Mouse (Mus musculus) left cerebral cortex, adult 18-20 months (tissue): ENCODE measurements around the gene Pla2g1b. TPM values are rescaled to one million over a fixed set of nuclear protein-coding genes. Genes with fewer than 3 reads are reported as not detected.
"Not testable (repeated sequence)": the region's sequence is repeated elsewhere in the genome, so short reads cannot be mapped to it uniquely, and the experiment has no call there.

Experiments used
- DNase-seq, 2 experiments: peaks; one replicate each; pipeline ENCODE4 v3.0.0; 2021 to 2022; ENCODE audit warnings: low spot score in 2 of 2, mixed read lengths in 1 of 2
- total RNA-seq, 2 experiments: library from RNA; stranded (reverse); gene quantifications; 2 replicates each; pipeline ENCODE4 v1.2.3; 2021

Pla2g1b gene
- total RNA-seq, 2 experiments from 2014 or later, result not detected

DNA sequence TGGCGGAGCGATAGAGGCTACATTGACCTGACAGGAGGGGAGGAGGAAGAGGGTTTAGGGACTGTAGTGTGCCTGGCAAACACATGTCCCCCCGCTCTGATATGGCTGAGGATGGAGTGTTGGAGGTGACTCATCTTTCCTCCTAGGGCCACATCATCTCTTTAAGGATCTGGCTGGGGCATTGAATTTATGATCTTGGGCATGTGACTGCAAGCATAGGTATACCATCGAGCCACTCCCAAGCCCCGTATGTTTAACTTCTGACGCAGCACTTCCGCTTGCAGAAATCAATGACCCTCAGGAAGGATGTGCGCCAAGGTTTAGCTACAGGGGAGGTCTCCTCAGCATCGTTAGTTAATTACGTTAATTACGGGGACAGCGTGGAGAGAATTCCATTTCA lies 37.0 kb downstream of the Pla2g1b start:
- DNase-seq, result no peak

DNA sequence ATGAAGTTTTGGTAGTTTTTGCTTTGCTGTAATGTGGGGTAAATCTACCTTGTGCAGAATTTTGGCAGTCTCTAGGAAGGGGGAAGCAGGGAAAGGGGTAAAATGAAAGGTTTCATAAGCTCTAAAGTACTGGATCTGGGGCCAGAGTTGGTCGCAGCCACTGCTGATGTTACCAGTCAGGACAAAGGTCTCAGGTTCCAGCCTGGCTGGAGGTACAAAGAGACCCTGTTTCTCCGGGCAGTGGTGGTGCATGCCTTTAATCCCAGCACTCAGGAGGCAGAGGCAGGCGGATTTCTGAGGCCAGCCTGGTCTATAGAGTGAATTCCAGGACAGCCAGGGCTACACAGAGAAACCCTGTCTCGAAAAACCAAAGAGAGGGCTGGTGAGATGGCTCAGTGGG lies 39.6 kb downstream of the Pla2g1b start:
- not testable (repeated sequence) for DNase-seq

DNA sequence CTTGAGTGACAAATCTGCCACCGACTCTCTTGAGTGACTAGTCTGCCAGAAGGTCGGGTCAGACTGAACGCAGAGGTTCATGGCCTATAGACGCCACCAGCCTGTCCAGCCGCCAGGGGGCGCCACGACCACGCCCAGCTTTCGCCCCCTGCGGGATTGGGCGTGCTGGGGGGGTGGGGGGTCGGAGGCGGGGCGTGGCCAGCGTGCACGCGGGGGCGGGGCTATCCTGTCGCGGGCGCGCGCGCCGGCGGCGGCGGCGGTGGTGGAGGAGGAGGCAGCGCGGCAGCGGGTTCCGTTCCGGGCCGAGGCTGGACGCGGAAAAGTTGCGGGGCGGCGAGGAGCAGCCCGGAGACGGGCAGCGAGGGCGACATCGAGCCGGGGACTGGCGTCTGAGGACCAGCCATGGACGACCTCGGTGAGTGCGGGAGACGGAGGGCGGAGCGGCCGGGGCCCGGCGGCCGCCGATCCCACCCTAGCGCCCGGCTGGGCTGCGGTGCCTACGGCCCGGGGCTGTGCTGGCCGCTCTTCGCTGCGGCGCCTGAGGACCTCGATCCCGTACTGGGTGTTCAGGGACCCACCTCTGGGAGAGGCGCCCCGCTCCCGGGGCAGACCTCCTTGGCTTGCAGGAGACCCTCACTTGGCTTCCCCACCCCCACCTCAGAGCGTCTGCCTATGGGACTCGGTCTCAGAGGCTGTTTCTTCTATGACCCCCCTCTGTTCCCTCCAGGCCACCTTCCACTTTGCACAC lies 40.6 kb downstream of the Pla2g1b start, which contains the start of gene Pxn:
TSS of gene Pxn (plus strand) at position 223 of the 748 bp plus-strand sequence.
- peak; percentile 88 to 89 for DNase-seq

DNA sequence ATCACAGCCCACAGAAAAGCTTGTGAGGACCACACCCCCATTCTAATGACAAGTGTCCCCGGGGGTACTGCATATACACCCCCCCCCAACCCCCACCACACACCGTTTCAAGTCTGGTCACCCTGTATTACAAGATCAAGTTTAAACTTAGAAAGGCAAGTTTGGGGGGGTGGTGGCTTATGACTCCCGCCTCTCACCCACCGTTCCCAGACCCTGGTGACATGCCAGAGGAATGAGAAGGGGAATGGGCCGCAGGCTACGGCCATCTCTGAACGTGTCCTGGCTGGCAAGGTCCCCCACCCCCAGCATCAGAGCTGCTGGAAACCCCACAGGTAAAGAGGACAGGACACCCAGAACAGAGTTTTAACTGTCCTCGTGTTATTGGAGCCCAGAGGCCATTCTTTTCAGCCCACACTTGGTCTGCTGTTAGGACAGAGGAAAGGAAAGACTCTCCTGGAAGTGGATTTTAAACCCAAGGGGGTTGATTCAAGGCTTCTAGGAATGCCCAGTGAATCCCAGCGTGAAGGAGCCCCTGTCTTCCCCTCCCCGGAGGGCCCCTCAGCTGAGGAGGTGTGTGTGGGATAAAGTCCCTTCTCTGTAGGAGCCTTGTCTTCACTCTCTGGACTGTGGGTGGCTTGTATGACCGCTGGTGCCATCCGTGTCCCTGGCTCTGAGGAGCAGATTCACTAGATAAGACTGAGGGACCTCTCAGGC lies 41.4 kb downstream of the Pla2g1b start:
- no peak for DNase-seq

DNA sequence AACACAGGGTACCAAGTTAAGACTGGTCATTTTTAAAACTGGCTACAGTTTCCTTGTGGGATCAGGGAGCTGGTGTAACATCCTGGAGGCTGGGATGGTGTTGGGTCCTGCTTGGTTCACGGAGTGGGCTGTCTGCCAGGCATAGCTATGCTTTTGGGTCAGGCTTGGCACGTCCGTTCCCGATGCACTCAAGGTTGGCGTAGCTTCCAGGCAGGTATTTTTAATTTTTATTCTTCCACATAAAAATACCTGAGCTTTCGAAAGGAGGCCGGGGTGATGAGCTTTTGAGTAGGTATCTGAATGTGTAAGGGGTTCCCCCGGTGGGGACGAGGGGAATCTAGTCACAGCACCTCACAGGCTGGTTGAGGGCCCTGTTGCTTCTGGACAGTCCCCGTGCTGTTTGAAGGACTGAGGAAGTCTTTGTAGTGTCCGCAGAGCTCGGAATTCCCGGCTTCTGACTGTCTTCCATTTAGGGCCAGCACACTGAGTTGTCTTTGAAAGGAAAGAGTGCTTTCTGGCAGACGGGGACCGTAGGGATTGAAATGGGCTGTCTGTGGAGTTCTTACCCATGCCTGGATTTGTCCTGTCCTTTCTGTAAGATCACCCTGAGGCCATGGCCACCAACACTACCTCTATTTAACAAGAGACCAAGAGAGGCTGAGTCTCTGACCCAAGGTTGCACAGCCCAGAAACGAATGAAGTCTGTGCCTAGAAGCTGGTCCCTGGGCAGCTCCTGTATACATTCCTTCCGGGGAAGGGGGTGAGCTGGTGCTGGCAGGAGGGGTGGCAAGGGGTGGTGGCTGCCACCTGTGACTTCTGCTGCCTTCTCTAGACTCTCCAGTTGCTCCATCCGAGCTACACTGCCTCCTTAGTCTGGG lies 42.2 kb downstream of the Pla2g1b start:
- DNase-seq, result no peak

DNA sequence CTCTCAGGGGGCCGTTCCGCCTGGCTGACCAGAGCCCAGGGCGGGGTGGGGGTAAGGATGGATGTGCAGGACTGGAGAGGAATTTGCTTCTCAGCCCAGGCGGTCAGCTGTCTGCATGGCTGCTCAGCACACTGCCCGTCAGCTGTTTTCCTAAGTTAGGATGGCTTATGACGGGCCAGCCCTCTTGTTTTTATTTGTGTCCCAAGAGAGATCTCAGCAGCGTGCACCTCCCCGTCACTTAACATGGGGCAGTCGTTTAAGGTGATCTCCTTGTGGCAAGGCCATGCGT lies 42.7 kb downstream of the Pla2g1b start:
- no peak for DNase-seq

DNA sequence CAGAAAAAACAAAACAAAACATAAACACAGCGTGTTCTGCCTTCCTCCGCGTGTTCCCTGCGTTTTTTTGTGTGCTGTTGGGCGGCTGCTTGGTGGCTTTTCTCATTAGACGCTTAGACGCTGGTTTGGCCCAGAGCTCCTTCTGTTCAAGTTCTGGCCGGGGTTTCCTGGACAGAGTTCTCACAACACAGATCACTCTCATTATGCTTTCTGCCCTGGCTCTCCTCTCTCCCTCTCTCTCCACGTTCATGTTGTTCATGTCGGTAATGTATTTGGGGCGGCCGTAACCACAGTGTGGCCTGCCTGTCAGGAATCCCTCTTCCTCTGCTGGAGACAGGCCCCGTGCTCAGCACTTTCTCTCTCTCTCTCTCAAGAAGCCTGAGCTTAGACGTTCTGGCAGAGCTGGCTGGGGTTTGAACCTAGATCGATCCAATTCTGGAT lies 43.3 kb downstream of the Pla2g1b start:
- no peak for DNase-seq

DNA sequence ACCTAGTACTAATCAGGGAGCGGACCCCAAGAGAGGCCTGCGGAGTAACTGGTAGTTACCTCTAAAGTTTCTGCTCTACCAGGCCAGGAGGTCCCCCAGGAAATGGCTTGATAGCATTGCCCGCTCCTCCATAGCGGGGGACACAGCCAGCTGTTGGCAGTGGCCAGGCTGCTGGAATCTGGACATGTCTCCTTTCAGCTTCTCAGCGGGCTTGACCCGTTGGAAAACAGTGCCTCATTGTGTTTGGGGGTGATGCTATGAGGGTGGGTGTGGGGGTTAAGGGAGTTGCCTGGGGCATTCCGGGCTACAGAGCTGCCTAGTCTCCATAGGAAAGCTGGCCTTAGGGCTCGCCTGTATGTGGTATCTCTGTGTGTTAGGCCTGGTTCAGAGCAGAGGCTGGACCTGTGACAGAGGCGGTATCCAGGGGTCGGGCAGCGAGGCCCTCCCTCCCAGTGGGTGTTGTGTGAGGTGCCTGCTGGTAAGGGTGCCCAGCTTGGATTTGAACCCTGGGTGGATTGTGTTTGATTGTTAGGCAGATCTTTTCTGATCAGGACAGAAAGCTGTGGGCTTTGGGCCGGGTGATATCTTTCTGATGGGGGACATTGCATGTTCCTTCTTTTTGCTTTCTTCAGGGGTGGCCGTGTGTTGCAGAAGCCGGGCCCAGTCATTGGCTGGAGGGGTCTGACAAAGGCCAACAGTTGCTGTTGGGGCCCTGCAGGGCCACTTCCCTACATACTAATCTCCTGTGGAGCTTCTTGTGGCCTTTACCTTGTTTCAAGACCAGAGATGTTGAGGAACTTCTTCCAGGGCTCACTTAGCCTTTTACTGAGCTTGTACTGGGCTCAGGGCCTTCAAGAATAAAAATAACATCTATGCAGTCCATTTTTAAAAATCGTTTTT lies 44.0 kb downstream of the Pla2g1b start:
- DNase-seq, result no peak

DNA sequence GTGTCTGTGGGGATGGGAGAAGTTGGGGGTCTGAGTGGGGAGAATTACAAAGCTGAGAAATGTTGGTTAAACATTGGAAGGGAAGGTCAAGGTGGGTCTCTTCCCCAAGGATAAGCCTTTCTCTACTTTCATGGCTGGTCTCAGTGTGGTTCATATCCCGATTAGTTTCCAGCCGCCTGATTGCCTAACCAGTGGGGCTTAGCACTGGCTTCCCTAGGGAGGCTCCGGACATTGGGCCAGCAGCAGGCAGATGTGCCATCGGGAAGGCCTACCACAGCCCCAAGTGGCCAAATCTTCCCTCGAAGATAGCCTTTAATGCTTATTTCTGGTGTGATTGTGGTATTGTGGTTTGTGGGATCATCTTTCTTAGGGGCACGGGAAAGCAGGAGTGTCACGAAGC lies 46.3 kb downstream of the Pla2g1b start:
- DNase-seq, result no peak

DNA sequence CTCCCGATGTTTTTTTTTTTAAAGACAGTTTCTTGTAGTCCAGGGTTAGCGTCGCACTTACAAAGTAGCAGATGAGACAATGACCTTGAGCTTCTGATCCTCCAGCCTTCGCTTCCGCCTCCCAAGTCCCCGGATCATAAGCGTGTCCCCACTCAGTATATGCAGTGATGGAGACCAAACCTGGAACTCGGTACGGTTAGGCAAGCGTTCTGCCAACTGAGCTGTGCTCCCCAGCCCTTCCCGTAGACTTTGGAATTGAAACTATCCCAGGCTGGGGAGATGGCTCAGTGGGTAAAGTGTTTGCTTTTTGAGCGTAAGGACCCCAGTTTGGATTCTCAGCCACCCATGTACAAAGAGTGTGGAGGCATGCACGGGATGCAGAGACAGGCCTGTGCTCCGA lies 47.2 kb downstream of the Pla2g1b start:
- no peak for DNase-seq

DNA sequence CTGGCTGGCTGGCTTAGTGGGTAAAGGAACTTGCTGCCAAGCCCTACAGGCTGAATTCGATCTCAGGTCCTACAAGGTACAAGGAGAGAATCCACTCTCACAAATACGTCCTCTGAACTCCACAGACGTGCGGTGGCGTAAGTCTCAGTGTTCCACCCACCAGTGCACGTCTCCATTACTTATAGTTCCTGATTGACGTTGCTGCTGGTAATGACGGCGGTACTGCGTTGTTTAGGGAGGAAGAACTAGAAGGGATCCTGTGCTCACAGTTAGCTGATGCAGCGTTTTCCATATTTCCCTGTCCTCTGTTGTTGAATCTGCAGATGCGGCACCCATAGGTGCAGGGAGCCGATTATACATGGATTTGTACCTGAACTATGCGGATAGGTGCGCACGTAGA lies 47.7 kb downstream of the Pla2g1b start:
- no peak for DNase-seq

DNA sequence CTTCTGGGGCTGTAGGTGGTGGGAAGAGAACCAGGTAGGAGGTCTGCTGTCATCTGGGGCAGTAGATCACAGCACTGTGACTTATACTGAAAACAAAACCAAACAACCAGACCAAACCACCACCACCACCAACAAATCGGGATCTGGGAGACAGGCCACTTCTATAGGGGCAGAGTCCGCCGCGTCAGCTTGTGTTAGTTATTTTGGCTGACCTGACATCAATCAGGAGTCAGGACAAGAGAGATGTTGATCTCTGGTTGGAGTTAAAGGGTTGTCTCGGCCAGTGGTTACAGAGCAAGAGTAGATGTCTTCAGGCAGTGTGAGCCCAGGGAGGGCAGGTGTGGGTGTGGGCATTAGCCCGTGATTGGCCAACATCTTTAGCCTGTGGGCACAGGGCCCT lies 48.3 kb downstream of the Pla2g1b start:
- DNase-seq, result no peak

DNA sequence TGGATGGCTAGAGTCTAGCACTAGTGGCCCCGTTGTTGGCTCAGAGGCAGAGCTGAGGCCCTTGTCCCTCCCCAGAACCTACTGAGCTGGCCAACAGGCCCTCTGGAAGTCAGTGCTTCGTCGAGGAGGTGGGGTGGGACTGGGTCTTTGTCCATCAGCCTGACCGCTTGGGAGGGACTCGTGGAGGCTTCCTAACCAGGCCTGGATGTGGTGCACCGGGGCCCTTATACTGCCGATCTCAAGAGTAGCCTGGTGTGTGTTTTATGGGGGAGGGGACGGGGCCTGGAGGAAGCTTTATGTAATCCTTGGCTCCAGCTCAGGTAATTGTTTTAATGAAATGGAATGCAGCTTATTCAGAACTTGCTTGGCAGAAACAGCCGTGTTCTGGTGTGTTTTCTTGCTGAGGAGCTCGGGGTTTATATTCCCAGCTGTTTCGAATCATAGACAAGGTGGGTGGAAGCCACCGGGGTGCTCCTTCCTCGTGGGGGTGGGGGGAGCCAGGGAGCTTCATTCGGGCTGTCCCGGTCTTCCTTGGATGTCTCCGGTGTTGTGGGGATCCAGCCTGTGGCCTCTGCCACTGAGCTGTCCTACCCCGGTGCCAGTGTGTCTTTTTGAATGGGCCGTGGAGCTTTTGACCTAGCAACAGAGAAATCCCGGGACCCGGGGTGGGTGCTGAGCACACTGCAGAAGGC lies 49.0 kb downstream of the Pla2g1b start:
- DNase-seq, result no peak

DNA sequence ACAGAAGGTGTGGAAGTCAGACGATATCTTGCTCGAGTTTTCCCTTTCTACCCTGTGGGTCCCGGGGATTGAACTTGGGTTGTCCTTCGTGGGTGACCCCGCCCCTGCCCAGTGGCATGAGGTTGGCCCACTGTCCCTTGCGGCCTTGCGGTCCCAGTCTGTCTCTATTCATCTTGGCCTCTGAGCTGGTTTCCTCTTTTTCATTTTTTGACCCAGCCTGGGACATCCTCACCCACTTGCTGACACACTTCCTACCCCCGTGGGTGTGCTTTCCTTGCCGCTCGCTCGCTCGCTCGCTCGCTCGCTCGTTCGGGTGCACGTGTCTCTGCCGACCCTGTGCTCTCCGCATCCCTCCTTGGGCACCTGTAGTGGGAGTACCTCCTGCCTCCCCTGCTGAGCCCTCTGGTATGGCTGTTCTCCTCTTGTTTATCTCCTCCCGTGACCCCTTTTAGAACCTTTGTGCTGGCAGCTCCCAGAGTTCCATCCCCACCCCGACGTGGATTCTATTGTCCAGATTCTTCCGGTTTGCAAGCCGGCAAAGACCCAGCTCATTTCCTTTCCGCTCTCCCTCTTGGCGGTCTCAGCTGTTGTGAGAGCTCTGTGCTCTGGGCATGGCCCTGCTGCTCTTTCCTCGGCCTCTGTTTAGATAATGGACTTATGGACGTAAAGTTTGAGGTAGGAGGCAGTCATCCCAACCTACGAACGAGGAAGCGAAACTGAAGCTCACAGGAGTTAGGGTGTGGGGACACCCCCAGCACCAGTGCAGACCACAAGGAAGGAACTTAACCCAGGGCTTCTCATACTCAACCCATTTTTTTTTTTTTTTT lies 50.2 kb downstream of the Pla2g1b start:
- DNase-seq, result no peak

DNA sequence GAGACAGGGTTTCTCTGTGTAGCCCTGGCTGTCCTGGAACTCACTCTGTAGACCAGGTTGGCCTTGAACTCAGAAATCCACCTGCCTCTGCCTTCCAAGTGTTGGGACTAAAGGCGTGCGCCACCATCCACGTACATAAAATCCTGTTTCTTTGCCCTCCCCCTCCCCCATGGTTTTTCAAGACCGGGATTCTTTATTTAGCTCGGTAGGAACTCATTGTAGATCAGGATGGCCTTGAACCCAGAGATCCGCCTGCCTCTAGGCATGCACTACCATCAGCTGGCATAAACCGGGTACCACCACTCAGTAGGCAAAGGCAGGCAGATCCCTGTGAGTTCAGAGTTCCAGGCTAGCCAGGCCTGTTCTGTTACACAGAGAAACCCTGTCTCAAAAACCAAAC lies 50.8 kb downstream of the Pla2g1b start:
- no peak for DNase-seq

DNA sequence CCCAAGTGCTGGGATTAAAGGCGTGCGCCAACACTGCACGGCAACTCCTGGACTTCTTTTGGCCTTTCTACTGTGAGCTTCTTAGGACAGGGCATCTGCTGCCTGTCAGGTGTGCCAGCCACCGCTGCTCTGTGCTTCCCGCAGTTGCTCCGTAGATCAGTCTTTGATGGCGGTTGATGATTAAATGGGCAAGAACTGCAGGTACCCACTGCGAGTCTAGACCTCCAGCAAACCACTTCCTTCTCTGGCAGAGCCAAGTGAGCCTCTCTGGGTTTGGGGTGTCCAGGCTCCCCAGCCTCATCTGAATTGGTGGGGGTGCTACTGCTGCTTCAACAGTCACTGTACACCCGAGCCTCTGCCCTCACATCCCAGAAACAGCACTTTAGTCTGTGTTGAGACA lies 51.4 kb downstream of the Pla2g1b start:
- no peak for DNase-seq

DNA sequence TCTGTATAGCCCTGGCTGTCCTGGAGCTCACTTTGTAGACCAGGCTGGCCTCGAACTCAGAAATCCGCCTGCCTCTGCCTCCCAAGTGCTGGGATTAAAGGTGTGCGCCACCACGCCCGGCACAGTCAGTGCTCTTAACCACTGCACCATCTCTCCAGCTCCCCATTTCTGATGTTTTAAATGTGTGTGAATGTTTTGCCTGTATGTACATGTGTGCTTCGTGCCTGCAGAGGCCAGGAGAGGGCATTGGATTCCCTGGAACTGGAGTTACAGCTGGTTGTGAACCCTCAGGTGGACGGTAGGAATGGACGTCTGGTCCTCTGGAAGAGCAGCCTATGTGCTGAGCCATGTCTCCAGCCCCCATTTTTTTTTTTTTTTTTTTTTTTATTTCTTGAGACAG lies 52.2 kb downstream of the Pla2g1b start:
- not testable (repeated sequence) for DNase-seq

DNA sequence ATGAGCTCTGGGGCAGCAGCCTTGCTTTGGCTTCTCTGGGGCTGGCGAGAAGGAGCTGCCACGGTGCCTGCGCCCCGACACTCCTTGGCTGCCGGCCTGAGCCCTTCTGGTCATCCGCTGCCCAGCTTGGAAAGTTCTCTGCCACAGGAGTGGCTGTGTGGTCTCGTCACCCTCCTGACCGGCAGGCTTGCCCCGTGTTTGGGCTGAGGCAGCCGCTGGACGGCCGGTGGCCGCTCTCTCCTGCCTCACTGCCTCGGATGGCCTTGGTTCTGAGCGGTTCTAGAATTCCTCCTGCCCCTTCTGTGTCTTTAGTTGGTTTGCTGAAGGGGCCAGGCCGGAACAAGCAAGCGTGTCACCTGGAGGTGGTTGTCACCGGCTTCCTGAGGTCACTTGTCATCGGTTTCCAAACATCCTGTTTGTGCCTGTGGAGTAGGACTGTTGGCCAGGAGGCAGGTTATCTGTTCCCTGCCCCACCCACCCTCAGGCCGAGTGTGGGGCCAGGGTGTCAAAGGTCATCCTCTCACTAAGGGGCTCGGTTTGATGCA lies 54.3 kb downstream of the Pla2g1b start:
- DNase-seq, result no peak
